Mouse (Mus musculus): ENCODE measurements at regions not wholly inside any gene's neighbourhood (a gene's known extent, or its start where the extent isn't known, plus 50 kb on each side); places are given as distances from the start of the nearest gene placed in this dataset.

- no peaks in the 10 kb centered on the region for H3K79me2 ChIP-seq (replicated peaks; ENCODE audit: control insufficient read depth, extremely low read depth, insufficient read depth, poor library complexity, severe bottlenecking)
- H3K4me1 ChIP-seq (ENCODE audit: control insufficient read depth in 1 of 2, insufficient read depth in 2 of 2): no peaks in the 10 kb centered on the region
- H3K27me3 ChIP-seq (replicated peaks): no peaks in the 10 kb centered on the region
- H3K27ac ChIP-seq (ENCODE audit: insufficient read depth, low read depth): no peak overlapping the region
- TF ChIP-seq JUN (IDR thresholded peaks at IDR 0.05; ENCODE audit: insufficient read depth, low read depth, low read length): no peak
- no peak for TF ChIP-seq TBP (conservative IDR thresholded peaks at IDR 0.05; ENCODE audit: low read depth, low read length)
- TF ChIP-seq UBTF (IDR thresholded peaks at IDR 0.05; ENCODE audit: low read depth, low read length): no peak
- no peak for TF ChIP-seq BHLHE40 (IDR thresholded peaks at IDR 0.05; ENCODE audit: low read depth, low read length)
- no peak for TF ChIP-seq KAT2A (IDR thresholded peaks at IDR 0.05; ENCODE audit: insufficient replicate concordance, low read length)
- no peak for TF ChIP-seq ZMIZ1 (IDR thresholded peaks at IDR 0.05; ENCODE audit: low read depth, low read length)
- TF ChIP-seq HCFC1 (IDR thresholded peaks at IDR 0.05; ENCODE audit: low read depth, low read length): no peak
- no peak for TF ChIP-seq CHD1 (IDR thresholded peaks at IDR 0.05; ENCODE audit: low read depth, low read length)
- no peak for TF ChIP-seq CHD2 (IDR thresholded peaks at IDR 0.05; ENCODE audit: low read length)
- TF ChIP-seq USF1 (IDR thresholded peaks at IDR 0.05; ENCODE audit: low read depth, low read length): no peak
- TF ChIP-seq RAD21 (IDR thresholded peaks at IDR 0.05; ENCODE audit: low read depth, low read length): no peak
- no peak for TF ChIP-seq MEF2A (IDR thresholded peaks at IDR 0.05; ENCODE audit: borderline replicate concordance, low read depth, low read length)
- no peak for TF ChIP-seq RCOR1 (conservative IDR thresholded peaks at IDR 0.05; ENCODE audit: low read depth, low read length)
- no peak for TF ChIP-seq SMC3 (IDR thresholded peaks at IDR 0.05; ENCODE audit: low read depth, low read length)
- TF ChIP-seq ELF1 (IDR thresholded peaks at IDR 0.05; ENCODE audit: low read depth, low read length): no peak
- TF ChIP-seq ZNF384 (IDR thresholded peaks at IDR 0.05; ENCODE audit: low read depth, low read length): no peak
- no peak for TF ChIP-seq MYC (IDR thresholded peaks at IDR 0.05; ENCODE audit: low read depth, low read length)
- no peak for TF ChIP-seq PAX5 (IDR thresholded peaks at IDR 0.05; ENCODE audit: low read length)
- H3K9ac ChIP-seq (ENCODE audit: insufficient read depth, low read depth): no peak overlapping the region
- no peaks in the 10 kb centered on the region for H3K9me3 ChIP-seq (replicated peaks; ENCODE audit: low read length)
- DNase-seq (ENCODE audit: extremely low read depth): no peak
- no peak overlapping the region for H3K4me3 ChIP-seq (replicated peaks in 1 of 3; ENCODE audit: low read depth in 2 of 3, low read length in 2 of 3, poor library complexity in 1 of 3)
- H3K4me2 ChIP-seq (ENCODE audit: insufficient read depth, low read depth, poor library complexity, severe bottlenecking): no peak overlapping the region
- dilution Hi-C loops (cut with MboI; ENCODE audit: extremely low pct_ligation_motif_present, extremely low pct_unique_long_range_greater_than_20kb, low sequenced_read_pairs): no loop called here
- in situ Hi-C loops (cut with MboI; ENCODE audit: low pct_ligation_motif_present, low pct_unique_long_range_greater_than_20kb, low sequenced_read_pairs): no loop called here
- no peaks in the 10 kb centered on the region for H3K36me3 ChIP-seq (replicated peaks in 1 of 2; ENCODE audit: control insufficient read depth in 1 of 2, insufficient read depth in 1 of 2, low read length in 1 of 2)
Measured at GRCm38 (mm10) chr15:28133171-28133810, 70.3 kb upstream of the Dnah5 start.

GRCm38 (mm10) chr15:28134206-28134605 is 69.3 kb upstream of the Dnah5 start:
- Histone ChIP-seq H3K36me3 (replicated peaks in 1 of 2; ENCODE audit: control insufficient read depth in 1 of 2, insufficient read depth in 1 of 2, low read length in 1 of 2) (no peaks in the 10 kb centered on the region), H3K9me3 (replicated peaks; ENCODE audit: low read length) (no peaks in the 10 kb centered on the region), H3K79me2 (replicated peaks; ENCODE audit: control insufficient read depth, extremely low read depth, insufficient read depth, poor library complexity, severe bottlenecking) (no peaks in the 10 kb centered on the region), H3K9ac (ENCODE audit: insufficient read depth, low read depth) (no peak overlapping the region), H3K27ac (ENCODE audit: insufficient read depth, low read depth) (no peak overlapping the region), H3K27me3 (replicated peaks) (no peaks in the 10 kb centered on the region), H3K4me3 (replicated peaks in 1 of 3; ENCODE audit: low read depth in 2 of 3, low read length in 2 of 3, poor library complexity in 1 of 3) (no peak overlapping the region), H3K4me2 (ENCODE audit: insufficient read depth, low read depth, poor library complexity, severe bottlenecking) (no peak overlapping the region), H3K4me1 (ENCODE audit: control insufficient read depth in 1 of 2, insufficient read depth in 2 of 2) (no peaks in the 10 kb centered on the region)
- dilution Hi-C loops (cut with MboI; ENCODE audit: extremely low pct_ligation_motif_present, extremely low pct_unique_long_range_greater_than_20kb, low sequenced_read_pairs) (no loop called here), in situ Hi-C loops (cut with MboI; ENCODE audit: low pct_ligation_motif_present, low pct_unique_long_range_greater_than_20kb, low sequenced_read_pairs) (no loop called here)
- DNase-seq (ENCODE audit: extremely low read depth): no peak
- no peak for TF ChIP-seq ZC3H11A (IDR thresholded peaks at IDR 0.05; ENCODE audit: low read depth, low read length)
- no peak for TF ChIP-seq CHD2 (IDR thresholded peaks at IDR 0.05; ENCODE audit: low read length)
- TF ChIP-seq MAFK (IDR thresholded peaks at IDR 0.05; ENCODE audit: insufficient replicate concordance, low read length): no peak
- TF ChIP-seq HCFC1 (IDR thresholded peaks at IDR 0.05; ENCODE audit: low read depth, low read length): no peak
- no peak for TF ChIP-seq GABPA (IDR thresholded peaks at IDR 0.05; ENCODE audit: insufficient replicate concordance, low read depth, low read length)
- no peak for TF ChIP-seq USF2 (conservative IDR thresholded peaks at IDR 0.05; ENCODE audit: low read depth, low read length)
- TF ChIP-seq ZMIZ1 (IDR thresholded peaks at IDR 0.05; ENCODE audit: low read depth, low read length): no peak
- no peak for TF ChIP-seq MAZ (IDR thresholded peaks at IDR 0.05; ENCODE audit: low read depth, low read length)
- TF ChIP-seq NELFE (IDR thresholded peaks at IDR 0.05; ENCODE audit: low read depth, low read length): no peak
- TF ChIP-seq JUND (conservative IDR thresholded peaks at IDR 0.05; ENCODE audit: low read depth, low read length): no peak
- no peak for TF ChIP-seq CHD1 (IDR thresholded peaks at IDR 0.05; ENCODE audit: low read depth, low read length)
- no peak for TF ChIP-seq UBTF (IDR thresholded peaks at IDR 0.05; ENCODE audit: low read depth, low read length)
- TF ChIP-seq MAX (IDR thresholded peaks at IDR 0.05; ENCODE audit: low read length): no peak
- TF ChIP-seq ELF1 (IDR thresholded peaks at IDR 0.05; ENCODE audit: low read depth, low read length): no peak
